Mouse (Mus musculus): ENCODE results near the gene Fsip1. TPM values are rescaled to one million over a fixed set of nuclear protein-coding genes. Genes with fewer than 3 reads are reported as not detected.

The Fsip1 gene
- total RNA-seq, 2 experiments from 2014 or later: 0.52 to 0.88 TPM

GRCm38 (mm10) chr2:118248966-118249365 lies 7.8 kb downstream of the Fsip1 start:
- no peak for DNase-seq

GRCm38 (mm10) chr2:118248016-118248415 lies 8.8 kb downstream of the Fsip1 start:
- DNase-seq: no peak

- DNase-seq: peak; percentile 54 to 58
Measured at GRCm38 (mm10) chr2:118245914-118246313, 10.9 kb downstream of the Fsip1 start.

- no peak for DNase-seq
Measured at GRCm38 (mm10) chr2:118236196-118236595, 20.6 kb downstream of the Fsip1 start.

- no peak for DNase-seq
Measured at GRCm38 (mm10) chr2:118235614-118236013, 21.2 kb downstream of the Fsip1 start.

GRCm38 (mm10) chr2:118230544-118230943 lies 26.2 kb downstream of the Fsip1 start:
- DNase-seq: no peak

- DNase-seq: no peak
Measured at GRCm38 (mm10) chr2:118228486-118229079, 28.2 kb downstream of the Fsip1 start.

GRCm38 (mm10) chr2:118225316-118226041 lies 31.3 kb downstream of the Fsip1 start:
- DNase-seq: no peak

- no peak for DNase-seq
Measured at GRCm38 (mm10) chr2:118217993-118218595, 38.7 kb downstream of the Fsip1 start.

- no peak for DNase-seq
Measured at GRCm38 (mm10) chr2:118209712-118210111, 47.1 kb downstream of the Fsip1 start.

- no peak for DNase-seq
Measured at GRCm38 (mm10) chr2:118208651-118209050, 48.1 kb downstream of the Fsip1 start.

- no peak for DNase-seq
Measured at GRCm38 (mm10) chr2:118205991-118206585, 50.7 kb downstream of the Fsip1 start.

GRCm38 (mm10) chr2:118204646-118205045 lies 52.1 kb downstream of the Fsip1 start:
- no peak for DNase-seq

GRCm38 (mm10) chr2:118203739-118204461 lies 52.9 kb downstream of the Fsip1 start:
- DNase-seq: peak; percentile 45 to 65

- no peak for DNase-seq
Measured at GRCm38 (mm10) chr2:118202934-118203333, 53.8 kb downstream of the Fsip1 start.

- DNase-seq: no peak
Measured at GRCm38 (mm10) chr2:118201983-118202382, 54.8 kb downstream of the Fsip1 start.

- DNase-seq: peak; percentile 73 to 83
Measured at GRCm38 (mm10) chr2:118199867-118200266, 56.9 kb downstream of the Fsip1 start.

GRCm38 (mm10) chr2:118196966-118197365 lies 59.8 kb downstream of the Fsip1 start:
- DNase-seq: no peak

GRCm38 (mm10) chr2:118182136-118182535 lies 74.6 kb downstream of the Fsip1 start:
- DNase-seq: no peak

- no peak for DNase-seq
Measured at GRCm38 (mm10) chr2:118179873-118180585, 76.7 kb downstream of the Fsip1 start.

- DNase-seq: no peak
Measured at GRCm38 (mm10) chr2:118179472-118179871, 77.3 kb downstream of the Fsip1 start.

Data from layer of hippocampus, postnatal 36 days (tissue).